Mouse (Mus musculus) frontal cortex, postnatal 10 days (tissue): ENCODE results near the gene Dynll1.
A peak's percentile ranks its signal among the peaks of the same experiment; 100 is the strongest.
"Not testable (repeated sequence)": the region's sequence is repeated elsewhere in the genome, so short reads cannot be mapped to it uniquely, and the experiment has no call there.

Source experiments
- DNase-seq, 2 experiments: peaks; one replicate each; pipeline ENCODE4 v3.0.0; 2022; ENCODE audit warnings: low spot score in 2 of 2, mixed read lengths in 1 of 2

Gene Dynll1

DNA sequence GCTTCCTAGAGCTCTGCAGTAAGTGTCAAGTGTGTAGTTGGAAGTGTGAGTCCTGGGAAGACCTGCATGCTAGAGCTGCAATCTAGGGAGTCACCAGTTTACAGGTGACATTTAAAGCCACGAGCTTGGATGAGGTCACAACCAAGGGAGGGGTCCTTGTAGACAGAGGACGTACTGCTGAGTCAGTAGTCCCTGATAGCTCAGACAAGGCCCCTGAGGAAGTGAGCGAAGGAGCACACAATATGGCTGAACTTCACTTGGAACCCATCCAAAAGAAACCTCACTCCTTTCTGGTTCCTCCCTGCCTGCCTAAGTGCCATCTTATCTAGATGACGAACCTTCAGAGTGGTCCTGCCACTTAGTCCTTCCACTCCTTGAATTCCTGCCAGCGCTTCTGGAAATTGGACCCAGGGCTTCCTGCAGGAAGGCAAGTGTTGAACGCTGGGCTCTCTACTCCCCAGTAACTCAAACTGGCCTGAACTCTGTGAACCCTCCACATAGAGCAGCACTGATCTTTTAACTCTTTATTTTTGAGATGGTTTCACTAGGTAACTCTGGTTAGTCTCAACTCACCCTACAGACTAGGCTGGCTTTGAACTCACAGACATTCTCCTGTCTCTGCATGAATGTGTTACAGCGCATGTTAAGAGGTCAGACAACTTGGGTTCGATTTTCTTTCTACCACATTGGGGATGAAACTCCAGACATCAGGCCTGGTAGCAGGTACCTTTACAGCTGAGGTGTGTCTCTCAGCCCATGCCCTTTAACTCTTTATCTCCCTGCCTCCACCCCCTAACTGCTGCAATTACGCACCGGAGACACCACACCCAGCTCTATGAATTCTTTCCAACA lies 12.2 kb upstream of the Dynll1 start:
- no peak for DNase-seq

- DNase-seq, result no peak
Measured at GRCm38 (mm10) chr5:115312354-115312753, 11.6 kb upstream of the Dynll1 start.

GRCm38 (mm10) chr5:115302190-115302589 lies 1.4 kb upstream of the Dynll1 start:
- DNase-seq, result not testable (repeated sequence)

DNA sequence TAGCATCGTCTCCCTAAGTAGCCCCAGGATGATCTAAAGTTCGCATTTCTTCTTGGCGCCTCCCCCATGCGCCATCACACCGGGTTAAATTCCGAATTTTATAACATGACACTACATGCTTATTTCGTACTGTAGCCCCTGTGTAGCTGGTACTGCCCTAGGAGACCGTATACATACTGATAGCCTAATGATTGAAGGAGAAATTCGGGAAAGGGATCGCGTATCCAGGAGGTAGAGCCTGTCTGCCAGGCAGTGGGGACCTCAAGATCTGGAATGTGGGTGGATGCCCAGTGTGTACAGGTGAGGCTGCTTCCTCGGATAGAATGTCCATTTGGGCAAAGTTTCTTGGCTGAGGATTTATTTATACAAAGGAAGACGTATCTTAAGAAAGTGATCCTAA lies 816 bp upstream of the Dynll1 start:
- no peak for DNase-seq

DNA sequence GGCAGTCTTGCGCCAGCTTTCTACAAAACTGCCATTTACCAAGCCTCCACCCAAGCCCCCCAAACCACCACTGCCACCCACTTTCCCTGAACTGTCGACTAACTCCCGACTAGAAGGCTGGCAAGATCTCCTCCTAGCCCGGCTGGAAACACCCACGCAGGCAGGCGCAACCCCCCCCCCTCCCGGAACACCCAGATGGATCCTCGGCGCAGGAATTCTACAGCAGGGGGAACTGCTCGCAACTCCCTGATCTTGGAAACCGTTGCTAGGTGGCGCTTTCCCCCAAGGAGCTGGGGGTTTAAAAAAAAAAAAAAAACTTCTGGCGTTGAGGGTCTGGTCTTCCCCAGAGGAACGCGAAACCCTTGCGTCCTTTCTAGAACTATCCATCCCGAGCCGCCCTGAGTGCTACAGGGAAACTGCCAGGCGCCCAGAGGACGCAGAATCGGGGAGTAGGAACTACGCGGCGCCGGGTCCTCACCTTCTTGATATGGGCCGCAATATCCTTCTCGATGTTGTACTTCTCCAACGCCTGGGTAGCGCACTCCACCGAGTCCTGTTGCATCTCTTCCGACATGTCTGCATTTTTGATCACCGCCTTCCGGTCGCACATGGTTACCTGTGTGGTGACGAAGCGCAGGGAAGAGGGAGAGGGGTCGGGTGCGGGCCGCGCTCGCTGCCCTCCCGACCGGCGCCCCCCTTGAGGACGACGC lies 609 bp downstream of the Dynll1 start:
- peak in 1 of 2 experiments; percentile 58 for DNase-seq

- DNase-seq, result no peak
Measured at GRCm38 (mm10) chr5:115296347-115296746, 4.5 kb downstream of the Dynll1 start.

DNA sequence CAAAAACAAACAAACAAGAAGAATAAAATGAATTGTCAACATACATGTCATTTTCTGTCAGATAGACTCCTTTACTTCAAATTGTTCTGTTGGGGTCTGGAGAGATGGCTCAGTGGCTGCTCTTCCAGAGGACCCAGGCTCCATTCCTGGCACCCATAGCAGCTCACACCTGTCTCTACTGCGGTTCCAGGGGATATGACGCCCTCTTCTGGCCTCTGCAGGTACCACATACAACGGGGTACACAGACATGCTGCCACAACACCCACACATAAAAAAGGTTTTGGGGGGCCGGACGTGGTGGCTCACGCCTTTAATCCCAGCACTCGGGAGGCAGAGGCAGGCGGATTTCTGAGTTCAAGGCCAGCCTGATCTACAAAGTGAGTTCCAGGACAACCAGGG lies 6.6 kb downstream of the Dynll1 start:
- no peak for DNase-seq

- DNase-seq, result no peak
Measured at GRCm38 (mm10) chr5:115284735-115285134, 16.1 kb downstream of the Dynll1 start.

DNA sequence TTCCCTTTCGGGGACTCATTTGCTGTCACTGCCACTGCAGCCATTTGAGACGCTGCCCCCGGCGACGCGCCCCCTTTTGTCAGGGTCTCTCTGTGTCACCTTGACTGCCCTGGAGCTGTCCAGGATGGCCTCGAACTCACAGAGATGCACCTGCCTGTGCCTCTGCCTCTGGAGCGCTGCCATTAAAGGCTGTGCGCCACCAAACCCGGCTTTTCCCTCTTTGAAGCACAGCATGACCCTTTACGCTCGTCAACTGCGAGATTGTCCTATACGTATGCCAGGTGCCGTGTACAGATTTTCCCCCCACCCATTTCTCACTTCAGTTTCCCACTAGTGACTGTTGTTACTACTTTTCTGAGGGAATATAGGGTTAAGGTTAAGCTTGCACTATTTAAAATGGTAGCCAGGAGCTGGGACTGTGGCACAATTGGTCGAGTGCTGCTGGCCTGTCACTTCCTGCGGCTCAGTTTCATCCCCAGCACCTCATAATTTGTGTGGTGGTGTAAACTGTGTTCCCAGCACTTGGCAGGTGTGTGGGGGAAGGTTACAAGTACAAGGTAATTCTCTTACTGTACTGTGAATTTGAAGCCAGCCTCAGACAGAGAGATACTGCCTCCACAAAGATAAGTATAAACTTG lies 20.6 kb downstream of the Dynll1 start:
- DNase-seq, result no peak

DNA sequence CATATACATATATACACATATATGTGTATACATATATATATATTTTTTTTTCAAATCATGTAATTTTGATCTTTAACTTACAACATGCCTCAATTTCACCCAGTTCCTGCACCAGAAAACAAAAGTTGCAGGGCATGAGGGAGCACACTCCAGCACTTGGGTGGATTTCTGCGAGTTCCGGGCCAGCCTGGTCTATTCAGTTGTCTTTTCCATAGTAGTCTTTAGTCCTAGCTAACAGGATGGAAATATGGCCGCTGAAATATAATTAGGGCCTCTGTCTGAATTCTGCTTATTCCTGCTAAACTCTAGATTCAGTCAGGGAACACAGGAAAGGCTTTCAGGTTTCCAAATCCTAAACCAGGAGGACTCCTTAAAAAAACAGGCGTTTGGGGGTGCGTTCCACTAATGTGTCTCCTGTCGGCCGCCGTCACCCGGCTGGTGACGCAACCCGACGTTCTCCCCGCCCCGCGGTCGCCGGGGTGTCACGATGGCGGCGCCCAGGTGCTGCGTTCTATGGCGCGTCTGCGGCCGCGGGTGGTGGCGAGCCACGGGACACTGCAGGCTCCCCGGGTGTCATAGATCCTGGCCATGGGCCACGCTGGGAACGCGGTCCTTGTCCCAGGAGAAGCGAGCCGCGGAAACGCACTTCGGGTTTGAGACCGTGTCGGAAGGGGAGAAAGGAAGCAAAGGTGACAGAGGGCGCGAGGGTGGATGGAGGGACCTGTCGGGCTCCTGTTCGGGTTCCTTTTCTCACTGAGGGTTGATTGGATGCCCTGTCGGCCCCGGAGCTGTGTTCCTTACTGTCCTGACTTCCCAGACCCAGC lies 21.4 kb downstream of the Dynll1 start, which contains the start of gene Coq5:
TSS of gene Coq5 (plus strand) at position 441 of the 824 bp plus-strand sequence.
- peak; percentile 78 to 81 for DNase-seq

GRCm38 (mm10) chr5:115278785-115279184 lies 22.0 kb downstream of the Dynll1 start:
- DNase-seq, result no peak

DNA sequence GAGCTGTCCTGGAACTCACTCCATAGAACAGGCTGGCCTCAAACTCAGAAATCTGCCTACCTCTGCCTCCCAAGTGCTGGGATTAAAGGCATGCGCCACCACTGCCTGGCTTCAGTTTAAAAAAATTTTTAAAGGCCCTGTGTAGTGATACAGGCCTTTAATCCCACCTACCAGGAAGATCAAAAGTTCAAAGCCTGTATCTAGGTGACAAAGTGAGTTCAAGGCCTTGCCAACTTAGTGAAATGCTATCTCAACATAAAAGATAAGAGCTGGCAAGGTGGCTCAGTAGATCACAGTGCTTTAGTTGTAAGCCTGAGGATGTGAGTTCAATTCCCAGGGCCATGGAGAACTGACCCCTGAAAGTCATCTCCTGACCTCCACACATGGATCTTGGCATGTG lies 22.7 kb downstream of the Dynll1 start:
- no peak for DNase-seq

GRCm38 (mm10) chr5:115275998-115276397 lies 24.8 kb downstream of the Dynll1 start:
- no peak for DNase-seq

DNA sequence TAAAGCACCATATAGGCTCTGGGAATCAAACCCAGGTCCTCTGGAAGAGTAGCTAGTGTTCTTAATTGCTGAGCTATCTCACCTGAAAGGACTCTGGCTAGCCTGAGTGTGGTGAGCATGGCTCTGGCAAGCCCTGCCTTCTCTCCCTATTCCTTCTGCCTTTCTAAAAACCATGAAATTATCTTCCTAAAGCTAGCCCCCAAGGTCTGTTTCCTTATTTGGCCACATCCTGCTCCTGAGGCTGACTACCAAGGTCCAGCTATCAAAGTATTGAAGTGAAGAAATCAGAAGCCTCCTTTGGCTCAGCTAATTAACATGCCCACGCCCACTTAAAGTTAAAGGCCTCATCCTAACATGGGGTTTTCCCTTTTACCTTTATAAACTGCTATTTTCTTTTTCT lies 26.0 kb downstream of the Dynll1 start:
- DNase-seq, result no peak

DNA sequence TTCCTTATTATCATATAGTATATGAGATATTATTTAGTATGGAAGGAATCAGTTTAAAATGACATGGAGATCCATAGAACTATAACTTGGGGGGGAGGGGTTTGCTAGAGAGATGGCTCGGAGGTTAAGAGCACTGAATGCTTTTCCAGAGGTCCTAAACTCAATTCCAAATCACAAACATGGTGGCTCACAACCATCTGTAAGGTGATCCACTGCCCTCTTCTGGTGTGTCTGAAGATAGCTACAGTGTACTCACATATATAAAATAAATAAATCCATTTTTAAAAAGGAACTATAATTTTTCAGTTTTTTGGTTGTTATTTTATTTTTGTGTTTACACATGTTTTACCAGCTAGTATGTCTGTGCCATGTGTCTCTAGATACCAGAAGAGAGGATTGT lies 26.4 kb downstream of the Dynll1 start:
- no peak for DNase-seq

DNA sequence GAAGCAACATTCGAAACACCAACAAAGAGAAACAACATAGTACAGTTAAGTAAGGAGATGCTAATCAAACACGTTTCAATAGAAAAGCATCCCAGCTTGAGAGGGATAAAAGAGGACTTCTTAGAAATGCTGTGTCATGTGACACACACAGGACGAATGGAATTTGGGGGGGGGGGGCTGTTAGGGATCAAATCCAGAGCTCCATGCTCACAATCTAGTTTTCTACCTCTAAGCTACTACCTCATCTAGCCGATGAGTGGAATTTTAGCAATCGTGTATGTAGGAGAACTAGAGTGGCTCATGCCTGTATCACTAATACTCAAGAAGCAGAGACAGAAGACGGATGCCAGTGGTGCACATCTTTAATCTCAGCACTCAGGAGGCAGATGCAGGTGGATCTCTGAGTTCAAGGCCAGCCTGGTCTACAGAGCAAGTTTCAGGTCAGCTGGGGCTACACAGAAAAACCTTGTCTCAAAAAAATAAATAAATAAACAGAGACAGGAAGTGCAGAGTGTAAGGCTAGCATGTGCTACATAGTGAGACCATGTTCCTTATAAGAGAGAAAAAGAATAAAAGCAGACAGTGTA lies 27.2 kb downstream of the Dynll1 start:
- no peak for DNase-seq

- DNase-seq, result peak; percentile 96 to 97
Measured at GRCm38 (mm10) chr5:115272812-115273548, 27.8 kb downstream of the Dynll1 start, which contains the start of gene Rnf10. TSS of gene Rnf10 (minus strand) at chr5:115272898.

GRCm38 (mm10) chr5:115271931-115272811 lies 28.6 kb downstream of the Dynll1 start:
- DNase-seq, result peak in 1 of 2 experiments; percentile 52

GRCm38 (mm10) chr5:115269969-115270368 lies 30.8 kb downstream of the Dynll1 start:
- DNase-seq, result no peak
